Mouse (Mus musculus): Measurements from ENCODE around the gene Gprasp1. TPM values are rescaled to one million over a fixed set of nuclear protein-coding genes. Genes with fewer than 3 reads are reported as not detected.

The Gprasp1 gene
- 5.9 and 6.8 TPM in 2 replicates for polyA plus RNA-seq (2012; rRNA removed)

DNA sequence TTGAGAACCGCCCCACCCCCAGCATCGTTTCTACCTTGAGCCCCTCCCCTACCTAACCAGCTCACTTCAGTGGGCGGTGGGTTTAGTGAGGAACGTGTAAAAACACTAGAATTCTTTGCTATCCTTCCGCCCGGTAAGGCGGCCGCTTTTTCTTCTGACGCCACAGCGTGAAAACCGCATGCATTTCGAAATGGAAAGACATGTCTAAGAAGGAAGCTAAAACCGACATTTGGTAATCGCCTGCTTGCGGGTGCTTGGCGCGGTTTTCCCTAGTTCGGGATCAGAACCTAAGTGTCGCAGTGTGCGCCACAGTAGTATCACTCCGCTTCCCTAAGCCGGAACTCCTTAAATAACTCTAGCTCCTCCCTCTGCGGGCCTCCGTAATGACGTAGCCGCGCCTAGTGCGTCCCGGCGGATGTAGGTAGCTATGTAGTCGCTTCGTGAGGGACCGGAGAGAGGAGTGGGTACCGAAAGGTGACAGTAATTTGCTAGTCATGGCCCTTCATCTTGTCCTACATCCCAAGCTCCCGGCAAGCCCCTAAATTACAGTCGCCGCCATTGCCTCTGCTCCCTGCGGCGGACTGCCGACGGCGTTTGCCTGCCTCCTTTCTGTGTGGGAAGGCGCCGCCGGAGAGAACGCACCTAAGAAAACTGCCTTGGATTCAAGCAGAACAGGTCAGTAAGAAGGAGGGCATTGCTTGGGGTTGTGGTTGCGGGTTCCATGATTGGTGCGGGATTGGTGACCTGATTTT, at the start of gene Gprasp1, which contains the start of gene Armcx5:
Gene Gprasp1, plus strand, starts transcription at position 430 of the 752 bp plus-strand sequence.
Gene Armcx5, plus strand, starts transcription at position 430 of the 752 bp plus-strand sequence.

DNA sequence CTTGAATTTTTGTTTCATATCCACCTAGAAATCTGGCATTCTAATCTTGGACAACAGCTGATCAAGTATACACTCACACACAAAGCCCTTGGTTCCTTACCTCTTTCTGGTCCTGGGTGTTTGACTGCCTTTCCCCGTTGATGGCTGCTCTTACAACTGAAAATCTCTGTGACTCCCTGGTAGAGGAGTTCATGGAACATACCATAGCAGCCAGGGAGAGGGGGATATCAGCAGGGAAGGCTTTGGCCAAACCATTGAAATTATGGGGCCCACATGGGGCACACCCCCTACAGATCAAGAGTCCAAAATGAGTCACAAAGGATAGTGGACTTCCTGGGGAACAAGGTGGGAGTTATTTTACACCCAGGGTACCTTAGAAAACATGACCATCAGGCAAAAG, 48.9 kb upstream of the Gprasp1 start, which contains the start of gene Tcp11x2:
Gene Tcp11x2, minus strand, starts transcription at position 158 of the 400 bp plus-strand sequence.

DNA sequence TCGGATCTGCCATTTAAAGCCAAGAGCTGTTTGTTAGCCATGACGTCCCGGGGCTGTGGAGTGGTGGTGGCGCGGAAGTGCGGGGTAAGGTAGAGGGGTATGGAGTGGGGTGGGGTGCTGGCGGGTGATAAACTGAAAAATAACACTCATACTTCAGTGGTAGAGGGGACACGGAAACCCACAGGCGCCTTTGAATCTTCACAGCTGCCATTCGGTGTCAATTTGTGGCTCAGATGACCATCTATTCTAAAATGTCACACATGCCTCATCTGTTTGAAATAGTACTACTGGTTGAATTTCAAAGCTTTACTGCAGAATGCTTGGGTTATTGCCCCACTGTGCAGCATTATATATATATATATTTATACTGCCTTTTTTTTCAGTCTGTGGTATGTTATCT, 17.4 kb upstream of the Gprasp1 start, which contains the start of gene Tmsb15a:
Gene Tmsb15a, minus strand, starts transcription at position 101 of the 400 bp plus-strand sequence.

DNA sequence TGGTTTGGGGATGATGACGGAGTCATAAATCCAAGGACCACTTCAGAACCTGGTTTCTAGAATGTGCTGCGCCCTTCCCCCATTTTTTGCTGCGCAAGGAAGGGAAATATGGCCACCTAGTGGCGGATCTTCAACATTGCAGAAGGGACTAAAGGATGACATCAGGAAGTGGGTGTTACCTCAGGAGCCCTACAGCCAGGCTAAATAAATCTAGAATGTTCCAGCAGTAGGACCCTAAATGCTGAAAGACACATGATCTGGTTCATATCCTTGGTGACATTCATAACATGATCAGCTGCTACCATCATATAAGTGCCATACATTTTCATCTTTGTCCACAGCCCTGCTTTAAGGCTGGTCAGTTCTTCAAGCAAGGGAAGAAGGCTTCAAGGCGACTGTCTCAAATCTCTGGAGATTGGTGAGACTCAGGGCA, 54.7 kb downstream of the Gprasp1 start, which contains the start of gene Bhlhb9:
Gene Bhlhb9, plus strand, starts transcription at position 383 of the 433 bp plus-strand sequence.

DNA sequence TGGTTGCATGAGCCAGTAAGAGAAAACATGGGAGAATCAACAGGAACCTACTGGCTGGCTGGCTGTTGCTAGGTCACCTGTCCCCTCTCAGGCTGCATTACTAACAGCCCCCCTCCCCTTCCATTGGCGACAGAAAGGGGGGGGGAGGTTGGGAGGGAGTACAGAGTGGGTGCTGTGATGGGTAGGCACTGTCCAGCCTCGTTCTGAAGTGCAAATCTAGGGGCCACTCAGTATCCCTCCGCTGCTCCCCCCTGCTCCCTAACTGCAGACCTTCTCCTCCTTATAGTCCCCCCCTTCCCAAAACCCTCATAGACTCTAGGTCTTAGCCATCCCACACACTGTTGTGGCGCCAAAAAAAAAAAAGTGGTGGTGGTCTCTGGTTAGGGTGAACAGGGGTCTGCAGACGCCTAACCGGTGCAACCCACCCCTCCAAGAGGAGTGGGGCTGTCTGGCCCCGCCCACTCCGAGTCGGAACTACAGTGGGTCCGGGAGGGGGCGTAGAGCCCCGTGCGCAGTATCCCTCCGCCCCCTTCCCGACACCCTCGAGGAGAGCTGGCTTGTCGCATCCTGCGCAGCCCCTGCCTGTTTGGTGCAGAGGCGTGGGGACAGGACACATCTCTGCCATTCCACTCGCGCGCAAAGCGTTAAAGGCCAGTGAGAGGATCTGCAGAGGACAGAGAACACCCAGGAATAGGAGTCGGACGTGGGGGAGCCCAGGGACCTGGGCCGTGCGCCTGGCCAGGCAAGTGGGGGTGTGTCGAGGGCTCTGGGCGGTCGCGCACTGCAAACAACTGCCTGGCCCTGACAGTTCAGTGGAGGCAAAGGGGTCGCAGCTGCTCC, 96.2 kb downstream of the Gprasp1 start, which contains the start of gene Gprasp2:
Gene Gprasp2, plus strand, starts transcription at position 514 of the 840 bp plus-strand sequence.

Other genes with a start within 250 kb of the Gprasp1 start
- gene AV320801, start 248.1 kb upstream of the Gprasp1 start, polyA plus RNA-seq (2012; rRNA removed): not detected in 2 replicates
- gene Nxf7, start 144.0 kb upstream of the Gprasp1 start, polyA plus RNA-seq (2012; rRNA removed): 0.30 and 0.32 TPM in 2 replicates
- gene Prame, start 115.0 kb upstream of the Gprasp1 start, polyA plus RNA-seq (2012; rRNA removed): not detected in 2 replicates
- gene Tcp11x2, start 48.9 kb upstream of the Gprasp1 start, polyA plus RNA-seq (2012; rRNA removed): not detected in 2 replicates
- gene Tmsb15a, start 17.5 kb upstream of the Gprasp1 start, polyA plus RNA-seq (2012; rRNA removed): not detected in 2 replicates
- 1.8 and 2.0 TPM in 2 replicates for gene Armcx5, start within 50 bp of the Gprasp1 start, polyA plus RNA-seq (2012; rRNA removed)
- gene Bhlhb9, start 54.9 kb downstream of the Gprasp1 start, polyA plus RNA-seq (2012; rRNA removed): 5.7 and 6.1 TPM in 2 replicates
- gene Gprasp2, start 96.3 kb downstream of the Gprasp1 start, polyA plus RNA-seq (2012; rRNA removed): 0.73 and 0.94 TPM in 2 replicates